Mouse (Mus musculus) layer of hippocampus, adult 11-12 months (tissue): ENCODE data around the gene Cngb1.
"Not testable (repeated sequence)": the region's sequence is repeated elsewhere in the genome, so short reads cannot be mapped to it uniquely, and the experiment has no call there.

Experiments used
- DNase-seq: peaks from one replicate; pipeline ENCODE4 v3.0.0; 2022; ENCODE audit warnings: low spot score

Gene Cngb1

GRCm38 (mm10) chr8:95245180-95245579 lies 61.2 kb downstream of the Cngb1 start:
- DNase-seq = no peak

GRCm38 (mm10) chr8:95243853-95244252 lies 62.5 kb downstream of the Cngb1 start:
- DNase-seq = no peak

GRCm38 (mm10) chr8:95242826-95243571 lies 63.4 kb downstream of the Cngb1 start:
- peak; percentile 69 for DNase-seq

GRCm38 (mm10) chr8:95242099-95242825 lies 64.1 kb downstream of the Cngb1 start:
- DNase-seq = no peak

GRCm38 (mm10) chr8:95235683-95236082 lies 70.7 kb downstream of the Cngb1 start:
- peak; percentile 81 for DNase-seq

- DNase-seq = not testable (repeated sequence)
These were observed 76.3 kb downstream of the Cngb1 start for GRCm38 (mm10) chr8:95230086-95230485.

GRCm38 (mm10) chr8:95227151-95227468 lies 79.3 kb downstream of the Cngb1 start:
- no peak for DNase-seq

GRCm38 (mm10) chr8:95226251-95227150 lies 79.9 kb downstream of the Cngb1 start:
- DNase-seq = no peak

GRCm38 (mm10) chr8:95223969-95224368 lies 82.4 kb downstream of the Cngb1 start:
- no peak for DNase-seq

GRCm38 (mm10) chr8:95221045-95221444 lies 85.3 kb downstream of the Cngb1 start:
- DNase-seq = no peak

GRCm38 (mm10) chr8:95220571-95220998 lies 85.8 kb downstream of the Cngb1 start:
- no peak for DNase-seq

GRCm38 (mm10) chr8:95219623-95220022 lies 86.8 kb downstream of the Cngb1 start:
- no peak for DNase-seq

GRCm38 (mm10) chr8:95215709-95216360 lies 90.5 kb downstream of the Cngb1 start:
- no peak for DNase-seq

- peak; percentile 50 for DNase-seq
These were observed 96.5 kb downstream of the Cngb1 start for GRCm38 (mm10) chr8:95209924-95210323.

- no peak for DNase-seq
These were observed 100.4 kb downstream of the Cngb1 start for GRCm38 (mm10) chr8:95205946-95206345.

GRCm38 (mm10) chr8:95204039-95204380 lies 102.4 kb downstream of the Cngb1 start:
- DNase-seq = peak; percentile 71

- DNase-seq = no peak
These were observed 102.9 kb downstream of the Cngb1 start for GRCm38 (mm10) chr8:95203326-95204038.

- no peak for DNase-seq
These were observed 103.6 kb downstream of the Cngb1 start, which contains the start of gene Kifc3 for GRCm38 (mm10) chr8:95202649-95203275. Gene Kifc3 (minus strand): TSS chr8:95202812.

- no peak for DNase-seq
These were observed 104.3 kb downstream of the Cngb1 start for GRCm38 (mm10) chr8:95202056-95202570.

- DNase-seq = no peak
These were observed 104.9 kb downstream of the Cngb1 start for GRCm38 (mm10) chr8:95201491-95201890.

GRCm38 (mm10) chr8:95200001-95200405 lies 106.4 kb downstream of the Cngb1 start:
- DNase-seq = no peak
